Mouse (Mus musculus) hindbrain, embryonic 13.5 days (tissue): ENCODE measurements at regions not wholly inside any gene's neighbourhood (a gene's known extent, or its start where the extent isn't known, plus 50 kb on each side); places are given as distances from the start of the nearest gene placed in this dataset.

ENCODE experiments used
- ATAC-seq: fragments of 200-750 bp; cut with Nextera tagmentation; 2 replicates; pipeline ENCODE4 v1.8.0; 2017; ENCODE audit warnings: moderate TSS enrichment; ENCODE audit not compliant: low FRiP score
- H3K27ac ChIP-seq: fragments of 300-500 bp; sonication (generic); 2 replicates; pipeline ENCODE4 v1.5.1; 2015; ENCODE audit warnings: inconsistent platforms, mild to moderate bottlenecking, moderate library complexity
- H3K27me3 ChIP-seq: fragments of 300-500 bp; sonication (generic); 2 replicates; pipeline ENCODE4 v1.6.1; 2015; ENCODE audit warnings: mild to moderate bottlenecking, inconsistent platforms
- H3K36me3 ChIP-seq: fragments of 300-500 bp; sonication (generic); 2 replicates; pipeline ENCODE4 v1.6.1; 2015; ENCODE audit warnings: mild to moderate bottlenecking, inconsistent platforms
- H3K4me1 ChIP-seq: fragments of 300-500 bp; sonication (generic); replicated peaks from 2 replicates; pipeline ENCODE4 v1.6.1; 2015; ENCODE audit warnings: inconsistent platforms
- H3K4me2 ChIP-seq: fragments of 300-500 bp; sonication (generic); 2 replicates; pipeline ENCODE4 v1.6.1; 2015; ENCODE audit warnings: inconsistent platforms, mild to moderate bottlenecking, moderate library complexity
- H3K4me3 ChIP-seq: fragments of 300-500 bp; sonication (generic); 2 replicates; pipeline ENCODE4 v1.5.1; 2015; ENCODE audit warnings: mild to moderate bottlenecking, inconsistent platforms
- H3K9ac ChIP-seq: fragments of 300-500 bp; sonication (generic); 2 replicates; pipeline ENCODE4 v1.6.1; 2015; ENCODE audit warnings: mild to moderate bottlenecking, inconsistent platforms
- H3K9me3 ChIP-seq: fragments of 300-500 bp; sonication (generic); 2 replicates; pipeline ENCODE4 v1.6.1; 2016; ENCODE audit warnings: inconsistent platforms
- WGBS: fragments of 180-500 bp; shearing (Covaris S2); methylation state at CpG from one replicate; pipeline ENCODE4 v1.1.7; 2015; 5-methylcytosine and 5-hydroxymethylcytosine counted together

GRCm38 (mm10) chr4:26404266-26404665 lies 57.6 kb upstream of the Manea start:
- WGBS = 75% methylated on average over 2 of the region's 2 CpGs
- Histone ChIP-seq H3K9ac (no peak overlapping the region), H3K4me3 (no peak overlapping the region), H3K4me2 (no peak overlapping the region), H3K9me3 (no peaks in the 10 kb centered on the region), H3K27me3 (no peaks in the 10 kb centered on the region), H3K27ac (no peak overlapping the region), H3K4me1 (0 out of 2 replicates have a peak, but pooled peaks cover 4% of the 10 kb centered on the region), H3K36me3 (no peaks in the 10 kb centered on the region)
- no peak for ATAC-seq

GRCm38 (mm10) chr4:26402213-26402612 lies 55.5 kb upstream of the Manea start:
- Histone ChIP-seq H3K4me2 (no peak overlapping the region), H3K9ac (no peak overlapping the region), H3K4me3 (no peak overlapping the region), H3K9me3 (no peaks in the 10 kb centered on the region), H3K36me3 (no peaks in the 10 kb centered on the region), H3K4me1 (0 out of 2 replicates have a peak, but pooled peaks cover 4% of the 10 kb centered on the region), H3K27me3 (no peaks in the 10 kb centered on the region), H3K27ac (no peak overlapping the region)
- peak; percentile 57; the same call in 1 of the 2 replicates for ATAC-seq
